Mouse (Mus musculus) midbrain, embryonic 14.5 days (tissue): ENCODE data around the gene Camk1d. TPM values are rescaled to one million over a fixed set of nuclear protein-coding genes. Genes with fewer than 3 reads are reported as not detected.

Experiments
- ATAC-seq: fragments of 200-750 bp; cut with Nextera tagmentation; 2 replicates; pipeline ENCODE4 v1.8.0; 2017; ENCODE audit warnings: moderate number of reproducible peaks, moderate library complexity; ENCODE audit not compliant: low FRiP score, low TSS enrichment
- DNase-seq: peaks from one replicate; pipeline ENCODE4 v3.0.0-alpha.2; 2015
- H3K27ac ChIP-seq: fragments of 300-500 bp; sonication (generic); replicated peaks from 2 replicates; pipeline ENCODE4 v1.5.1; 2014; ENCODE audit warnings: mild to moderate bottlenecking, low read depth, low read length, moderate library complexity
- H3K27me3 ChIP-seq: fragments of 300-500 bp; sonication (generic); 2 replicates; pipeline ENCODE4 v1.6.1; 2014; ENCODE audit warnings: low read length, control low read depth, mixed read lengths; ENCODE audit not compliant: control insufficient read depth, insufficient read depth
- H3K36me3 ChIP-seq: fragments of 300-500 bp; sonication (generic); 2 replicates; pipeline ENCODE4 v1.6.1; 2014; ENCODE audit warnings: low read length, control low read depth; ENCODE audit not compliant: control insufficient read depth, insufficient read depth
- H3K4me1 ChIP-seq: fragments of 300-500 bp; sonication (generic); 2 replicates; pipeline ENCODE4 v1.6.1; 2014; ENCODE audit warnings: mild to moderate bottlenecking, antibody characterized with exemption, low read length, control low read depth; ENCODE audit not compliant: control insufficient read depth, insufficient read depth
- H3K4me2 ChIP-seq: fragments of 300-500 bp; sonication (generic); 2 replicates; pipeline ENCODE4 v1.6.1; 2014; ENCODE audit warnings: mild to moderate bottlenecking, low read length, moderate library complexity
- H3K4me3 ChIP-seq: fragments of 300-500 bp; sonication (generic); replicated peaks from 2 replicates; pipeline ENCODE4 v1.5.1; 2014; ENCODE audit warnings: low read depth, low read length
- H3K9ac ChIP-seq: fragments of 300-500 bp; sonication (generic); replicated peaks from 2 replicates; pipeline ENCODE4 v1.6.1; 2014; ENCODE audit warnings: mild to moderate bottlenecking, low read length, moderate library complexity
- H3K9me3 ChIP-seq: fragments of 300-500 bp; sonication (generic); 2 replicates; pipeline ENCODE4 v1.6.1; 2016; ENCODE audit warnings: low read length, control low read depth, mixed read lengths; ENCODE audit not compliant: control insufficient read depth
- WGBS: fragments of 180-500 bp; shearing (Covaris S2); extraction: QIAGEN DNeasy Blood & Tissue Kit; methylation state at CpG from one replicate; pipeline ENCODE4 v1.1.7; 2014; 5-methylcytosine and 5-hydroxymethylcytosine counted together
- polyA plus RNA-seq: library from polyadenylated mRNA; unstranded; fragments of >200 nt; fragmentation: Nextera tagmentation; extraction: Ambion mirVana; gene quantifications from 2 replicates; pipeline ENCODE4 v1.2.1, GENCODE M21; 2014

Camk1d gene
- polyA plus RNA-seq, 1 experiment from 2014 or later = 6.0 TPM

GRCm38 (mm10) chr2:5411774-5412173, 302.5 kb downstream of the Camk1d start:
- no peak overlapping the region for H3K9ac ChIP-seq
- no peaks in the 10 kb centered on the region for H3K27me3 ChIP-seq
- H3K4me1 ChIP-seq = no peaks in the 10 kb centered on the region
- ATAC-seq = no peak
- H3K27ac ChIP-seq = no peak overlapping the region
- H3K4me2 ChIP-seq = no peak overlapping the region
- H3K36me3 ChIP-seq = no peaks in the 10 kb centered on the region
- no peak overlapping the region for H3K4me3 ChIP-seq
- H3K9me3 ChIP-seq = no peaks in the 10 kb centered on the region
- no peak for DNase-seq
- 82% methylated on average over 2 of the region's 2 CpGs for WGBS

GRCm38 (mm10) chr2:5403850-5404249, 310.5 kb downstream of the Camk1d start:
- H3K27me3 ChIP-seq = no peaks in the 10 kb centered on the region
- no peak overlapping the region for H3K4me3 ChIP-seq
- H3K9ac ChIP-seq = no peak overlapping the region
- no peak overlapping the region for H3K27ac ChIP-seq
- 61% methylated on average over 3 of the region's 3 CpGs for WGBS
- DNase-seq = peak; percentile 52
- H3K36me3 ChIP-seq = no peaks in the 10 kb centered on the region
- H3K9me3 ChIP-seq = no peaks in the 10 kb centered on the region
- H3K4me1 ChIP-seq = no peaks in the 10 kb centered on the region
- no peak for ATAC-seq
- no peak overlapping the region for H3K4me2 ChIP-seq

- no peak overlapping the region for H3K4me3 ChIP-seq
- H3K4me2 ChIP-seq = no peak overlapping the region
- DNase-seq = no peak
- ATAC-seq = no peak
- no peak overlapping the region for H3K27ac ChIP-seq
- no peaks in the 10 kb centered on the region for H3K4me1 ChIP-seq
- WGBS = 92% methylated on average over 12 of the region's 12 CpGs
- H3K27me3 ChIP-seq = no peaks in the 10 kb centered on the region
- H3K36me3 ChIP-seq = no peaks in the 10 kb centered on the region
- H3K9ac ChIP-seq = no peak overlapping the region
- H3K9me3 ChIP-seq = no peaks in the 10 kb centered on the region
Observed at GRCm38 (mm10) chr2:5402036-5402435, 312.3 kb downstream of the Camk1d start.

- ATAC-seq = no peak
- Histone ChIP-seq H3K4me2 (no peak overlapping the region), H3K9ac (no peak overlapping the region), H3K36me3 (no peaks in the 10 kb centered on the region), H3K4me3 (no peak overlapping the region), H3K27me3 (no peaks in the 10 kb centered on the region), H3K4me1 (no peaks in the 10 kb centered on the region), H3K9me3 (no peaks in the 10 kb centered on the region), H3K27ac (no peak overlapping the region)
- WGBS = 83% methylated on average over 9 of the region's 9 CpGs
- no peak for DNase-seq
Observed at GRCm38 (mm10) chr2:5398505-5398904, 315.8 kb downstream of the Camk1d start.

GRCm38 (mm10) chr2:5398043-5398442, 316.3 kb downstream of the Camk1d start:
- WGBS = 54% methylated on average over 6 of the region's 6 CpGs
- 0 out of 2 replicates have a peak overlapping the region, but pooled peaks have one; percentile 37 for H3K27ac ChIP-seq
- no peak overlapping the region for H3K9ac ChIP-seq
- H3K27me3 ChIP-seq = no peaks in the 10 kb centered on the region
- H3K4me2 ChIP-seq = no peak overlapping the region
- H3K4me1 ChIP-seq = no peaks in the 10 kb centered on the region
- H3K36me3 ChIP-seq = no peaks in the 10 kb centered on the region
- H3K9me3 ChIP-seq = no peaks in the 10 kb centered on the region
- ATAC-seq (no peak), DNase-seq (no peak)
- no peak overlapping the region for H3K4me3 ChIP-seq

- DNase-seq (no peak), ATAC-seq (no peak)
- Histone ChIP-seq H3K9me3 (no peaks in the 10 kb centered on the region), H3K27me3 (no peaks in the 10 kb centered on the region), H3K4me3 (no peak overlapping the region), H3K4me2 (no peak overlapping the region), H3K9ac (no peak overlapping the region), H3K27ac (0 out of 2 replicates have a peak overlapping the region, but pooled peaks have one; percentile 37), H3K4me1 (no peaks in the 10 kb centered on the region), H3K36me3 (no peaks in the 10 kb centered on the region)
- WGBS = 80% methylated on average over 3 of the region's 3 CpGs
Observed at GRCm38 (mm10) chr2:5397468-5397867, 316.8 kb downstream of the Camk1d start.

- Histone ChIP-seq H3K9ac (no peak overlapping the region), H3K9me3 (no peaks in the 10 kb centered on the region), H3K4me1 (no peaks in the 10 kb centered on the region), H3K4me3 (no peak overlapping the region), H3K4me2 (no peak overlapping the region), H3K36me3 (no peaks in the 10 kb centered on the region), H3K27me3 (no peaks in the 10 kb centered on the region), H3K27ac (no peak overlapping the region)
- DNase-seq (peak; percentile 58), ATAC-seq (no peak)
- 58% methylated on average over 1 of the region's 1 CpGs for WGBS
Observed at GRCm38 (mm10) chr2:5396415-5396814, 317.9 kb downstream of the Camk1d start.

- no peaks in the 10 kb centered on the region for H3K4me1 ChIP-seq
- no peak overlapping the region for H3K9ac ChIP-seq
- no peak overlapping the region for H3K4me2 ChIP-seq
- H3K36me3 ChIP-seq = no peaks in the 10 kb centered on the region
- ATAC-seq = no peak
- no peak overlapping the region for H3K4me3 ChIP-seq
- no peak overlapping the region for H3K27ac ChIP-seq
- DNase-seq = no peak
- 67% methylated on average over 2 of the region's 2 CpGs for WGBS
- H3K27me3 ChIP-seq = no peaks in the 10 kb centered on the region
- no peaks in the 10 kb centered on the region for H3K9me3 ChIP-seq
Observed at GRCm38 (mm10) chr2:5395873-5396272, 318.4 kb downstream of the Camk1d start.

GRCm38 (mm10) chr2:5392921-5393320, 321.4 kb downstream of the Camk1d start:
- no peak for DNase-seq
- Histone ChIP-seq H3K4me3 (no peak overlapping the region), H3K27me3 (no peaks in the 10 kb centered on the region)

More at GRCm38 (mm10) chr2:5392921-5393320, 321.4 kb downstream of the Camk1d start:
- Histone ChIP-seq H3K36me3 (no peaks in the 10 kb centered on the region), H3K4me1 (no peaks in the 10 kb centered on the region), H3K4me2 (no peak overlapping the region), H3K9me3 (no peaks in the 10 kb centered on the region), H3K27ac (no peak overlapping the region), H3K9ac (no peak overlapping the region)
- no peak for ATAC-seq
